Mouse (Mus musculus) spleen, embryonic (tissue): ENCODE results near the gene Ntng2.

ENCODE experiments used
- CTCF ChIA-PET: fragments of 350-600 bp; sonication (Branson Sonifier 250); formaldehyde crosslinking; loops from one replicate; lab custom pipeline; 2022; lab: Charles Lee

Ntng2 gene

DNA sequence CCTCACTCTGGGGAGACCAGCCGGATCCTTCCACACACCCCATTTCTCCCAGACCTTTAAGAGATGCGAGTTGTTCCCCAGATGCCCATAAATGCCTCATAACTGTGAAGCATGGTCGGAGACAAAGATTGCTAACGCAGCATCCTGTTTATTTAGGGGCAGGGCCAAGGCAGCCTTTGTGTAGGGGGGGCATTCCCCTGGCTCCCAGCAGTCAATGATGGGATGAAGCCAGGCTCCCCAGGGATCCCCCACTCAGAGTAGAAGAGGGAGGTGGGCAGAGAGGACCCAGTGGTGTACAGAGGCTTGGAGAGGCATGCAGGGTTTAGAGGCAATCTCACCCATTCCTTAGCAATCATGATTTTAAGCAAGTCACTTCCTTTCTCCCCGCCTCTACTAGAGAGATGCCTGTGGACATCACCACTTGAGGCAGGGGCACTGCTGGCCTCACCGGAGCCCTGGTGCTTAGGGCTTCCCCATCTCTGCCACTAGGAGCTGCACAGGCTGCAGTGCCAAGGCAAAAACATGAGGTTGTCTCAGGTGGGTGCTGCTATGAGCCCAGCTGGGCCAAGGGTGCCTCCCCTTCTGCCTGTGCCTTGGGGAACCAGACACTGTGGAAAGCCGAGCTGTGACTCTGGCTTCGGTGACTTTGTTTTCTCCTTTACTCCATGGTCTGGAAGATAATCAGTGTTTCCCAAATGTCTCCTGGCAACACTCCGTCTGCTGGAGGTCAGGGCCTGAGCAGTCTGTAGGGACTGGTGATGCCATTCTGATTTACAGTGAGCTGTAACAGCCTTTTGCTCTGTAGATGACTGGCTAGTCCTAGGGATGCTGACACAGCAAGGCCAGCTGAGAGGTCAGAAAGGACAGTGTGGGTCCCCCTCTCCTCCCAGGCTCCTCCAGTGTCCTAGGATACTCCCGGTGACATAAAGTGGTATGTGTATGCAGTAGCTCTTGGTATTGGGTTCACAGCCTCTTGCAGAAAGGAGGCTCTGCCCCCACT, 61.3 kb downstream of the Ntng2 start:
- CTCF ChIA-PET, result no interaction called here

DNA sequence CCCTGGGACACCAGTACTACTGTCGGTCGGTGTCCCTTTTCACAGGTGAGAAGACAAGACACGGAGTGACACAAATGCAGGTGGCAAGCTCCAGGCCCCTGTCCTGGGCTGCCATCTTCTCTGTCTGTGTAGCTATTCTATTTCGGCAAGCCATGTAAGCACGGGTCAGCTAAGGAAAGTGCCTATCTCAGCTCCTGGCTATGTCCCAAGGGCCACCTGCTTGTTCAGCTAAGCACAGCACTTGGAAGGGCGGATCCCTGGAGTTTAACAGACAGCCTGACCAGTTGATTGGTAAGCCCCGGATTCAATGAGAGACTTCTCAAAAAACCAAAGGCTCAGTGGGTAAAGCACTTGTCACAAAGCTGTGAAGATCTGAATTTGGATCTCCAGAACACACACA, 62.4 kb downstream of the Ntng2 start:
- CTCF ChIA-PET, result no interaction called here

DNA sequence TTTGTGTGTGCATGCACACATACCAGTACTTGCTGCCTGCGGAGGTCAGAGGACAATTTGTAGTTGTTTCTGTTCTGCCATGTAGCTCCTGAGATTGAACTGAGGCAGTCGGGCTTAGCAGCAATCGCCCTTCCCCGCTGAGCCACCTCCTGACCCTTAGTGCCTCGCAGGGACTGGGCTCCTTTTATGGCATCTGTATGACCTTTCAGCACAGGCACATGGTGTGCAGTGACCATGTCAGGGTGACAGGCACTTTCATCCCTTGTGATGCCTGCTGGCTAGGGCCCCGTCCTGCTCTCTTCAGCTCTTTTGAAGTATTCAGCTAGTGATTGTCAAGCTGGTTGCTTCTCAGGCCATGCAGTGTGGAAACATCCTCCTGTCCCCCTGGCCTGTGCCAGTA, 66.6 kb downstream of the Ntng2 start:
- CTCF ChIA-PET, result no interaction called here

DNA sequence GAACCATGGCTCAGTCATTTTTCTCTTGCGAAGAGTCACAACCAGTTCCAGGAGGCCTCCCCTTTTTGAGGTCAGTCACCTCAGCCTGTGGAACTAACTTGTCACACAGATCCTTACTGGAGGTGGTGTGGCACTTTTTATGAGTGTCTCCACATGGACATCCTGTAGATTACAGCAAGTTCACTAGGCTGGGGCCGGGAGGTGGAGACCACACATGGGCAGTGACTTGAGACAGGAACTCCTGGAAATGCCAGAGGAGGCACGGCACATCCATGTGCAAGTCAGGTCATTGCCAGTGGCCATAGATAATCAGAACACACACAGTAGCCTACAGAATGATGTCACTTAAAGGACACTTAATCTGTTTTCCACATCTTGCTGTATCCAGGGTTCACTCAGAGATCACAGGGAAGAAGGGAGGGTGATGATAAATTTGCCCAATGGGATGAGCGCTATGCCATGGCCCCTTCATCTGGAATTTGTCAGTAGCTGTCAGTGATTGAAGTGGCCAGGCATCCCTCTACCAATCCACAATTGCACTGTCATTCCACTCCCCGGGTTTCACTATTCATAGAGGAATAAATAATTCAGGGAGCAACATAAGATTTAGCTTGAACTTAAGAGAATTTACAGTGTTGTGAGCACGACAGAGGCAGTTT, 69.4 kb downstream of the Ntng2 start:
- CTCF ChIA-PET, result no interaction called here

DNA sequence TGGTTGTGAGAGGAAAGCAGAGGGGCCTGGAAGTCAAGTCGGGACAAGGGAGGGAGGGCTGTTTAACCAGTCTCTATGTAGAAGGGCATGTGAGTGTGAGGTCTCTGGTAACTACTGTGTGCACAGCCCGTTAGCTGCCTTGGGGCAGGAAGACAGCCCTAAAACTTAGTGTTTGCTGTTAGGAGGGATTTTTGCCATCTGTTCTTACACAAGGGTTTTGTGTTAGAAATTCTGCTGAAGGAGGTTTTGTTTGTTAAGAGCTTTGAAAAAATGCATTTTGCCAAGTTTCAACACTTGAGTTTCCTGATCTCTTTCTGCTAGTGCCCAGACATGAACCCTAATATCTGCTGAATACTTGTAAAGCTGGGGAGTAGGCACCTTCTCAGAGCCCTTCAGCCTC, 71.7 kb downstream of the Ntng2 start:
- CTCF ChIA-PET, result no interaction called here

DNA sequence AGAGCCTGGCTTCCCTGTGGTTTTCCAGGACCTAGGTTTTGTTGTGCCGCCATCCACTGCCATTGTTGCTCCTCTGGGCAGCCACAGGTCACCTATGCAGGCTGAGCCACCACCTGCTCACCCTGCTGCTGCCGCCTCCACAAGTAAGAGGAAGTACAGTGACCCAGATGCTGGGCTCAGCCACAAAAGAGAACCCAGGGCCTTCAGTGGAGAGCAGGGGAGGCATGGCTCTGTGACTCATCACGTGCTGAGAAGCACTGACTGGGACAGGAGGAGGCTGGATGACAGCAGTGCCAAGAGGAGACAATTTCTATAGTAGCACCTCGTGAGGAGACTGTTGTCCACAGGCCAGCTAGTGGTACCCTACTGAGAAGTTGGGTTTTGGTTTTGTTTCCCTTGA, 73.0 kb downstream of the Ntng2 start:
- CTCF ChIA-PET, result interaction anchor here (0.6 kb wide), 1 partner anchor 9 kb away, joined by 10 read pairs; no protein-coding TSS in a partner anchor

DNA sequence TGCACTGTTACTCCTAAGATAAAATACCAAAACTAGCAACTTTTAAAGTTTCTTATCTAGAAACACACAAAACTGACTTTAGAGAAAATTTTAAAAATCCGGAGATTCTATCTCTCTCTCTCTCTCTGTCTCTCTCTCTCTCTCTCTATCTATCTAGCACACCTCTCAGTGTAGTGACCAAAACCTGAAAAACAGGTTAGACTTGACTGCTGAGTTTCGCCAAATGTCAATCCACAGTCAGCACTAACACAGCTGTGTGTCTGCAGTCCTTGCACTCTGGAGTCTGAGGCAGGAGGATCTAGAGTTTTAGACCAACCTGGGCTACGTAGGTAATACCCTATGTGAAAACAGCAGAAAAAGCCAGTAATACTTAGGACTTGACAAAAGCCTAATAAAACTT, 77.9 kb downstream of the Ntng2 start:
- CTCF ChIA-PET, result no interaction called here

DNA sequence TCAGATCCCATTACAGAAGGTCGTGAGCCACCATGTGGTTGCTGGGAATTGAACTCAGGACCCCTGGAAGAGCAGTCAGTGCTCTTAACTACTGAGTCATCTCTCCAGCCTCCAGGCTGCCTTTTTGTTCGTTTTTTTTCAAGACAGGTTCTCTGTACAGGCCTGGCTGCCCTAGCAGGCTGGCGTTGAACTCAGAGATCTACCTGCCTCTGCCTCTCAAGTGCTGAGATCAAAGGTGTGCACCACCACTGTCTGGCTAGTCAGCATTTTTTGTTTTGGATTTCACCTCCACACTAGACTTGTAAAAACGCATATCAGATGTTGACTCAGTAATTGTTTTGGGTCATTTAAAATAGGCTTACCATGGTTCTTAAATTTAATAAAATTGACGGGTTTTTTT, 84.7 kb downstream of the Ntng2 start:
- CTCF ChIA-PET, result no interaction called here

DNA sequence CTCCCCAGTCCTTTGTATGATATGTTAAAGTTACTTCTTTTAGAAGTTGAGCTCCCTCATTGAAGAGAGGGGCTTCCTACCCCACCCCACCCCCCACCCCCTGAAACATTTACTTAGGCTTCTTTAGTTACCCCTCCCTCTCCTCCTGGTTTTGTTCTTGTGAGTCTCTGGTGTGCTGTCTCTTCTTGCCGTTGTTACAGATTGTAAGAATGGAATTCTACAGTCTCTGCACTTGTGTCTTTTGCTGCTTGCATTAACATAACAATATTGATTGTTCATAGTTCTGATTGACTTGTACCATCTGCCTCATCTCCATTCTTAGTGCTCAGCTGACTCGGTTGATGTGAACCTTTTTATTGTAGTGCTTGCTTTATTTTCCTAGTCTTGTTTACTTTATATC, 100.9 kb downstream of the Ntng2 start:
- CTCF ChIA-PET, result no interaction called here
